Mouse (Mus musculus) CH12.LX (cell line): ENCODE data around the gene Mecr.

ENCODE experiments used
- CHD1 ChIP-seq: IDR thresholded peaks from 2 replicates; pipeline ENCODE4 v1.6.1; 2012; ENCODE audit warnings: low read depth, low read length, improper control_type of control experiment, inconsistent platforms
- CTCF ChIP-seq, 2 experiments: IDR thresholded peaks in 1 of 2; conservative IDR thresholded peaks in 1 of 2; 2 replicates each; pipeline ENCODE4 v1.5.1; 2011 to 2012; ENCODE audit warnings: low read depth in 2 of 2, low read length in 2 of 2, improper control_type of control experiment in 1 of 2, inconsistent platforms in 1 of 2, mild to moderate bottlenecking in 1 of 2, moderate library complexity in 1 of 2
- EP300 ChIP-seq: IDR thresholded peaks from 2 replicates; pipeline ENCODE4 v1.6.1; 2011; ENCODE audit warnings: low read length, improper control_type of control experiment
- KAT2A ChIP-seq: IDR thresholded peaks from 2 replicates; pipeline ENCODE4 v1.6.1; 2012; ENCODE audit warnings: low read length, improper control_type of control experiment, inconsistent platforms; ENCODE audit not compliant: insufficient replicate concordance

GRCm38 (mm10) chr4:131805255-131805654 is 38.0 kb upstream of the Mecr start:
- no peak for TF ChIP-seq EP300
- no peak for TF ChIP-seq CTCF (conservative IDR thresholded peaks at IDR 0.05 in 1 of 2, IDR thresholded peaks at IDR 0.05 in 1 of 2; ENCODE audit: low read depth in 2 of 2, low read length in 2 of 2)
- no peak for TF ChIP-seq CHD1
- TF ChIP-seq KAT2A = no peak
